Mouse (Mus musculus) forebrain, embryonic 13.5 days (tissue): ENCODE measurements around the gene Ctnna2. TPM values are rescaled to one million over a fixed set of nuclear protein-coding genes. Genes with fewer than 3 reads are reported as not detected.

Experiments
- ATAC-seq: fragments of 200-750 bp; cut with Nextera tagmentation; 2 replicates; pipeline ENCODE4 v1.8.0; 2017
- H3K27ac ChIP-seq: fragments of 300-500 bp; sonication (generic); 2 replicates; pipeline ENCODE4 v1.5.1; 2015; ENCODE audit warnings: inconsistent platforms, mild to moderate bottlenecking, moderate library complexity
- H3K27me3 ChIP-seq: fragments of 300-500 bp; sonication (generic); 2 replicates; pipeline ENCODE4 v1.6.1; 2015; ENCODE audit warnings: mild to moderate bottlenecking, inconsistent platforms
- H3K36me3 ChIP-seq: fragments of 300-500 bp; sonication (generic); 2 replicates; pipeline ENCODE4 v1.6.1; 2015; ENCODE audit warnings: mild to moderate bottlenecking, inconsistent platforms; ENCODE audit not compliant: poor library complexity, severe bottlenecking
- H3K4me1 ChIP-seq: fragments of 300-500 bp; sonication (generic); 2 replicates; pipeline ENCODE4 v1.6.1; 2015; ENCODE audit warnings: inconsistent platforms
- H3K4me2 ChIP-seq: fragments of 300-500 bp; sonication (generic); 2 replicates; pipeline ENCODE4 v1.6.1; 2015; ENCODE audit warnings: inconsistent platforms, mild to moderate bottlenecking, moderate library complexity
- H3K4me3 ChIP-seq: fragments of 300-500 bp; sonication (generic); 2 replicates; pipeline ENCODE4 v1.5.1; 2015; ENCODE audit warnings: mild to moderate bottlenecking, inconsistent platforms
- H3K9ac ChIP-seq: fragments of 300-500 bp; sonication (generic); 2 replicates; pipeline ENCODE4 v1.6.1; 2015; ENCODE audit warnings: mild to moderate bottlenecking, inconsistent platforms
- H3K9me3 ChIP-seq: fragments of 300-500 bp; sonication (generic); replicated peaks from 2 replicates; pipeline ENCODE4 v1.6.1; 2016; ENCODE audit warnings: inconsistent platforms
- WGBS: fragments of 180-500 bp; shearing (Covaris S2); methylation state at CpG from one replicate; pipeline ENCODE4 v1.1.7; 2015; 5-methylcytosine and 5-hydroxymethylcytosine counted together
- polyA plus RNA-seq: library from polyadenylated mRNA; unstranded; fragments of >200 nt; fragmentation: Nextera tagmentation; extraction: Ambion mirVana; gene quantifications from 2 replicates; pipeline ENCODE4 v1.2.1, GENCODE M21; 2015

Ctnna2 gene
- polyA plus RNA-seq, 1 experiment from 2014 or later = 83.4 TPM

DNA sequence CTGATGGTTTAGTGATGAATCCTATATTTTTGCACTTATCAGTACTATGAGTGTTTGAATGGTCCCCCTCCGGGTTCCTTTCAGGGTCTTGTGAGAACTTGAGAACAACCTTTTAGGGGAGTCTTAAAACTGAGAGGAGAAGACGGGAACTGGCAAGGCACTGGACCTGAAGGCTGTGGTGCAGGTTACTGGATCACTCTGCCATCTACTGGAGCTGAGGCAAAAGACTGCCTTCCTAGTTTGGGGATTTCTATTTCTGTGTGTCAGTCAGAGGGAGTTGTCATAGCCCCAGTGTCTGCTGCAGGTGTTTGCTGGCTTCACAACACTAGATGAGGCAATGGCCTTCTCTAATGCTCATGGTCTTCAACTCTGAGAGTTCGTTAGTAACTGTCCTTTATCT, 406.9 kb downstream of the Ctnna2 start:
- Histone ChIP-seq H3K9ac (no peak overlapping the region), H3K36me3 (no peaks in the 10 kb centered on the region)
- peak; percentile 30; the same call in 1 of the 2 replicates for ATAC-seq

DNA sequence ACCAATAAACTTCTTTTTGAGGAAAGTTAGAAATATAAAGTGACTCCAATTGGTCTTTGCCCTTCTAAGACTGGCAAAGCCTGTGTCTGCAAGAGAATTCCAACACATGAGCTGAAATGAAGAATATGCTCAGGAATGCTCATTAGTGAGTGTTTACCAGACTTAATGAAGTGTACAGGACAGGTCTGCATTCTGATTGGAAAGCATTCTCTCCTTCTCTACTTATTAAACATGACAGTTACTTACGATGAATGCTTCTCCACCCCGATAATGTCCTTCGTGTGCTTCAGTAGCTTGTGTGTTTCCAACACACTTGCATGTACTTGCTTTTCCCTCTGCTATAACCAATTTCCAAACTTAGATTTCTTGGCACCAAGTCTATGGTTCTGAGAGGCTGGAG, 409.6 kb downstream of the Ctnna2 start:
- Histone ChIP-seq H3K9me3 (no peaks in the 10 kb centered on the region), H3K4me2 (no peak overlapping the region), H3K4me3 (no peak overlapping the region), H3K9ac (no peak overlapping the region), H3K27me3 (no peaks in the 10 kb centered on the region), H3K4me1 (no peaks in the 10 kb centered on the region), H3K27ac (no peak overlapping the region), H3K36me3 (no peaks in the 10 kb centered on the region)
- ATAC-seq = no peak
- 79% methylated on average over 3 of the region's 3 CpGs for WGBS

More for the DNA sequence above, 406.9 kb downstream of the Ctnna2 start:
- Histone ChIP-seq H3K4me2 (no peak overlapping the region), H3K27ac (no peak overlapping the region), H3K4me1 (no peaks in the 10 kb centered on the region), H3K27me3 (no peaks in the 10 kb centered on the region), H3K4me3 (no peak overlapping the region), H3K9me3 (no peaks in the 10 kb centered on the region)
- whole genome bisulfite sequencing = 33% methylated on average over 3 of the region's 3 CpGs

DNA sequence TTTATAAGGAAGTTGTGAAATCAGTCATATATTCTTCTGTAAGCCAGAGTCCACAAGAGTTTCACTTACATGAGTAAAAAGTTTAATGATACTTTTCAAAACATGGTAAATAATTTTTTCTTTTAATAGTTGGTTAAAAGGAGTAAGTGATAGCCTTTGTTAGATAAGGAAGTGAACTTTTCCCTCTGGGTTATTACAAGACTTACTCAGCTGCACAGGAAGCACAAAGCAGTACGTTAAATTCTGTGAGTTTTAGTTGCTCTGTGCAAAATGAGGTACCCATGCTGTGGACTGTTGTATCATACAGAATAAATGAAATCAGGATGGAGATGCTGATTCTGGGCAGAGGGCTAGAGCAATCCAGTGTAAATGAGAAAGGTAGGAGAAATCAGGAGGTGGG, 423.3 kb downstream of the Ctnna2 start:
- WGBS = 78% methylated on average over 1 of the region's 1 CpGs
- H3K27ac ChIP-seq = no peak overlapping the region
- no peak overlapping the region for H3K4me2 ChIP-seq
- no peak overlapping the region for H3K4me3 ChIP-seq
- H3K36me3 ChIP-seq = no peaks in the 10 kb centered on the region
- ATAC-seq = no peak
- no peak overlapping the region for H3K9ac ChIP-seq
- no peaks in the 10 kb centered on the region for H3K9me3 ChIP-seq
- H3K4me1 ChIP-seq = no peaks in the 10 kb centered on the region
- no peaks in the 10 kb centered on the region for H3K27me3 ChIP-seq

DNA sequence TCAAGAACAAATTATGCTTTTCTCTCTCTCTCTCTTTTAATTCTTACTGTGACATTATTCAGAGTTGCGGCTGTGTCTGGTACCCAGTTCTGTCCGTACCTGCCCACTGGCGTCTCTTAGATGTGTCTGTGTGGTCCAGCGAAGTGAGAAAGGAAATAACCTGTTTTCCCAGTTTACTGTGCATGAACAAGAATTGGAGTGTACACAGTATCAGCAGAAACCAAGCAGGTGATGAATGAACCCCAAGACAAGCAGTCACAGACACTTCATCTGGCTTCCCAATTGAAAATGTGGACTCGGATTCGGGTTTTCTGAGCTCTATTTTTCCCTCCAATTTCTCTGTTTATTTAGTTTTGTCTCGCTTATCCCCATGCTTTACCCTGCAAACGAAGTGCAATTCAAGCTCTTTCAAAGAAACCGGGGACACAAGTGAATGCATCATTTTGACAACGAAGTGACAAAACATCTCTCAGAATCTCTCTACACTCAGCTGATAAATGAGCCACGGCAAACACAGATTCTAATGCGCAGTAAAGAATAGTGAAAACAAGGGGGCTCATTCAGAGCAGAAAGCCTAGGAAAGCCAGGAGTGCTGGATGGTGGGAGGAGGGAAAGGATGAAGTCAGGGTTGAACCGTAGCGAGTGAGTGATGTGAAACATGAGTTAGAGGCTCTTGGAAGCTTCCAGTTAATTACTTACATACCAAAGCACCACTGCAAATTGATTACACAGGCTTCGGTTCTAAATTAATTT, 442.3 kb downstream of the Ctnna2 start:
- H3K36me3 ChIP-seq = no peaks in the 10 kb centered on the region
- no peak overlapping the region for H3K27ac ChIP-seq
- H3K9me3 ChIP-seq = no peaks in the 10 kb centered on the region
- H3K4me1 ChIP-seq = peaks cover 12% of the 10 kb centered on the region
- no peak overlapping the region for H3K4me3 ChIP-seq
- no peak overlapping the region for H3K9ac ChIP-seq
- H3K4me2 ChIP-seq = peak overlapping the region; percentile 42
- ATAC-seq = peak; percentile 43; the same call in 1 of the 2 replicates
- WGBS = 28% methylated on average over 15 of the region's 15 CpGs
- H3K27me3 ChIP-seq = no peaks in the 10 kb centered on the region

DNA sequence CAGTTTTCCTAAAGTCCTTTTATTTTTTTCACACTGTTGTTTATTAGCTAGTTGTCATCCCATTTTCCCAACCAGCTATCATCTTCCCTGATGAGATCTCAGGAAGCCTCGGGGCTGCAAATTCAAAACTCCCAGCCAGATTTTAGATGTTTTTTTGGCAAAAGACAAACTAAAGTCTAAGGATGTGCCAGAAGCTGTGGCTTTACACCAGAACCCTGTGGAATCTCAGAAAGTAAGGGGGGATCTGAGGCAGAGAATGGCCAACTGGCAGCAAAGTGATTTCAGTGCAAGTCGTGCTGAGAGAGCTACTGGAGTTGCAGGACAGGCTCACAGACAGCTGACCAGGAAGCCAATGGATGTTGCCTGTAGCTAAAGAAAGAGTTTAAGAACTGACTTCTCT, 451.9 kb downstream of the Ctnna2 start:
- no peak for ATAC-seq
- WGBS = 81% methylated on average over 2 of the region's 2 CpGs
- no peaks in the 10 kb centered on the region for H3K36me3 ChIP-seq

DNA sequence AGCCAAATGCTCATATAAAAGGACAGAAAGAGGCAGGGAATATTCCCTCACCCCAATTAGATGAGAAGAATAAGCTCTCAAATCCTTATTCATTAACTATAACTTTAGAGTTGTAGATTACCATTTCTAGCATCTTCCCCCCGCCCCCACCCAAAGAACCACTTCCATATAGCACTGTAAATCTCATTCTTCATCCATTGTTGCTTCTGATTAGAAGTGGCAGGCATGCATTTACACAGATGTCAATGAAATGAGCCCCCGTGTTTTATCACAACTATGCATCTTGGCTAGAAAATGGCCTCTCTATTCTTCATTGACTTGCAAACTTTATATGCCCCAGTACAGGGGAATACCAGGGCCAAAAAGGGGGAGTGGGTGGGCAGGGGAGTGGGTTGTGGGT, 457.7 kb downstream of the Ctnna2 start:
- Histone ChIP-seq H3K9me3 (no peaks in the 10 kb centered on the region), H3K27me3 (no peaks in the 10 kb centered on the region), H3K4me1 (no peaks in the 10 kb centered on the region), H3K4me3 (no peak overlapping the region), H3K36me3 (no peaks in the 10 kb centered on the region), H3K4me2 (no peak overlapping the region), H3K9ac (no peak overlapping the region), H3K27ac (no peak overlapping the region)
- no peak for ATAC-seq
- WGBS = 72% methylated on average over 2 of the region's 2 CpGs

More for the DNA sequence above, 451.9 kb downstream of the Ctnna2 start:
- Histone ChIP-seq H3K4me1 (no peaks in the 10 kb centered on the region), H3K27me3 (no peaks in the 10 kb centered on the region), H3K4me2 (no peak overlapping the region), H3K4me3 (no peak overlapping the region), H3K9me3 (no peaks in the 10 kb centered on the region), H3K27ac (no peak overlapping the region), H3K9ac (no peak overlapping the region)

DNA sequence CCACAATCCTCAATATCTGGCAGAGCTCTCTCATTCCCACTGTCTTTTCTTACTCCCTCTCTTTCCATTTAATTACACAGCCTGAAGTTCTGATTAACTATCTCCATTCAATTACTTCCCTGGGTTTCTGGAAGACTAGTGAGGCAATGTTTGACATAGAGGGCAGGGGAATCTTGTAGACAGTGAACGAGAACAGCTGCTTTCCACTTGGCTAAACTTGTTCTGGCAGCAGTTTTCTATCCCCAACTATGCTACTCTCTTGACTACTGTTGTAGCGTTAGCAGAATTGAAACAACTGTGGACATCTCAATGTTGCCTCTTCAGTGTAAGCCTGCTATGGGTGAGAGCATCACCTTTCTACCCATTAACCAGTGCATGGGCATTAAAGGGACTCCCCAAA, 463.0 kb downstream of the Ctnna2 start:
- Histone ChIP-seq H3K9ac (no peak overlapping the region), H3K9me3 (no peaks in the 10 kb centered on the region), H3K36me3 (no peaks in the 10 kb centered on the region), H3K27ac (no peak overlapping the region), H3K4me1 (peaks cover 11% of the 10 kb centered on the region), H3K27me3 (no peaks in the 10 kb centered on the region), H3K4me2 (no peak overlapping the region), H3K4me3 (no peak overlapping the region)
- 65% methylated on average over 2 of the region's 2 CpGs for WGBS
- no peak for ATAC-seq

DNA sequence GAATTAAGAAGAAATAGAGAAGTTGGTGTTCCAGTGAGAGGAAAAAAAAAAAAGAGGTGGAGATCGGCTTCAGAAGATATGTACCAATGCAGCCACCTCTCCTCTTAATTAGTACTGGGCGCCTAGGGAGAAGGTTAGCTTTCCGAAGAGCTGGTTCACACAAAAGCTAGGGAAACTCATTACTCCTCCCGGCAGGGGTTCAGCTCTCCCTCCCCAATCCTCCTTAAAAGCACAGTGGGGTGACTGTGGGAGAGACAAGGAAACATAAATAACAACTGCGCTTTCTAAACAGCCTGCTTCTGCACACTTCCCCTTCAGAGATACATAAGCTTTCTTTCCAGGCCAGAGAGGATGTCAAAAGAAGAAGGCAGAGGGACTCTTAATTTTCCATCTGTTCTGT, 467.7 kb downstream of the Ctnna2 start:
- Histone ChIP-seq H3K4me1 (peaks cover 19% of the 10 kb centered on the region), H3K4me2 (no peak overlapping the region), H3K27me3 (no peaks in the 10 kb centered on the region), H3K27ac (no peak overlapping the region), H3K9ac (no peak overlapping the region), H3K4me3 (no peak overlapping the region), H3K9me3 (no peaks in the 10 kb centered on the region), H3K36me3 (no peaks in the 10 kb centered on the region)
- peak; percentile 48; the same call in 1 of the 2 replicates for ATAC-seq
- WGBS = 1% methylated on average over 5 of the region's 5 CpGs

DNA sequence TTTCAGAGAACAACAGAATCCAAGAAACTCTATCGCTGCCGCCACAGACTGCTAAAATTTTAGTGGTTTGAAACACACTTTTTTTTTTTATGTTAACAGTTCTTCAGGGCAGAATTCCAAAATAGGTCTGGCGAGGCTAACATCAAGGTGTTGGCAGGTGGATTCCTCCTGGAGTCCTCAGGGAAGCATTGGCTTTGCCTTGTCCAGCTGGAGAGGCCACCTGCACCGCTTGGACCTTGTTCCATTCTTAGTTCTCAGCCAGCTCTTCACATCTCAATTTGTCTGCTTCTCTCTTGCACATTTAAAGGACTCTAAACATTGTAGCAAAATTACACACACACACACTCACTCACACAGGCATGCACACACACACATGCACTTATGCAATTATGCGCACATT, 487.8 kb downstream of the Ctnna2 start:
- ATAC-seq = no peak
- no peaks in the 10 kb centered on the region for H3K9me3 ChIP-seq
- H3K36me3 ChIP-seq = no peaks in the 10 kb centered on the region
- H3K4me2 ChIP-seq = no peak overlapping the region
- H3K27ac ChIP-seq = no peak overlapping the region
- H3K4me3 ChIP-seq = no peak overlapping the region
- no peaks in the 10 kb centered on the region for H3K4me1 ChIP-seq
- H3K9ac ChIP-seq = no peak overlapping the region
- H3K27me3 ChIP-seq = no peaks in the 10 kb centered on the region
- 89% methylated on average over 5 of the region's 5 CpGs for WGBS

DNA sequence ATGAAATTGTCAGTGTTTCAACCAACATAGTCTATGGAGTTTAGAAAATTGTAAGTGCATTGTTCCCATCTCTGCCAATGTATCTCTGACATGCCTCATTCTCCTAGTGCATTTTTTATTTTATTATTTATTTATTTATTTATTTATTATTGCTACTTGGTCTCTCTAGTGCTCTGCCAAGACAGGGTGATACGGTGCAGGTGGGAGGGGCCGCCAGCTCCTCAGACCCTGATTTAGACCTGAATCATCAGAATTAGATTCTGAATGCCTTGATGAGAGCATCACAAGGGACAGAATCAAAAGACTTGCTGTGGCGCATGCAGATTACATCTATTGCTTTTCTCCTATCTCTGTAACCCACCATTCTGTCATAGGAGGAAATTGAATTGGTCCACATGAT, 492.8 kb downstream of the Ctnna2 start:
- no peak overlapping the region for H3K27ac ChIP-seq
- no peaks in the 10 kb centered on the region for H3K36me3 ChIP-seq
- no peaks in the 10 kb centered on the region for H3K4me1 ChIP-seq
- no peak overlapping the region for H3K4me3 ChIP-seq
- H3K9ac ChIP-seq = no peak overlapping the region
- peaks cover 2% of the 10 kb centered on the region; the same call in 1 of the 2 replicates for H3K9me3 ChIP-seq
- no peak overlapping the region for H3K4me2 ChIP-seq
- H3K27me3 ChIP-seq = no peaks in the 10 kb centered on the region
- WGBS = 93% methylated on average over 3 of the region's 3 CpGs
- no peak for ATAC-seq

DNA sequence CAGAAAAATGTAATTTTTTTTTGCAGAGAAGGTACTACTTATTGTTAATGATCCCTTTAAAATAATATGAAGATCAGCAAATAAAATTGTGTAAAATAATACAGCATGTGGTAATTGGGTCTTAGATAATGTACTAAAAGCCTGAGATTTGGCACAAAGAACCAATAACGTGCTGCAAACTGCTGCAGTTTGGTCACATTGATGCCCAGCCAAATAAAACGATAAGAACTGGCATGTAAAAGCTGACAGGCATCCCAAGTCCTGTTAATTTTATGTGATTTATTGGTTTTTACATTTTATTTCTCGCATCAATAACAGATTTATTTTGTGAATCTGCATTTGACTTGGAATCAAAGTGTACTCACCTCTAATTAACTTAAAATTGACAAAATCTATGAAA, 497.4 kb downstream of the Ctnna2 start:
- WGBS = 81% methylated on average over 3 of the region's 3 CpGs
- no peak overlapping the region for H3K4me3 ChIP-seq
- H3K36me3 ChIP-seq = no peaks in the 10 kb centered on the region
- no peak overlapping the region for H3K27ac ChIP-seq
- H3K4me1 ChIP-seq = no peaks in the 10 kb centered on the region
- no peaks in the 10 kb centered on the region for H3K27me3 ChIP-seq
- no peak overlapping the region for H3K9ac ChIP-seq
- H3K9me3 ChIP-seq = peaks cover 2% of the 10 kb centered on the region; the same call in 1 of the 2 replicates
- ATAC-seq = no peak
- no peak overlapping the region for H3K4me2 ChIP-seq

DNA sequence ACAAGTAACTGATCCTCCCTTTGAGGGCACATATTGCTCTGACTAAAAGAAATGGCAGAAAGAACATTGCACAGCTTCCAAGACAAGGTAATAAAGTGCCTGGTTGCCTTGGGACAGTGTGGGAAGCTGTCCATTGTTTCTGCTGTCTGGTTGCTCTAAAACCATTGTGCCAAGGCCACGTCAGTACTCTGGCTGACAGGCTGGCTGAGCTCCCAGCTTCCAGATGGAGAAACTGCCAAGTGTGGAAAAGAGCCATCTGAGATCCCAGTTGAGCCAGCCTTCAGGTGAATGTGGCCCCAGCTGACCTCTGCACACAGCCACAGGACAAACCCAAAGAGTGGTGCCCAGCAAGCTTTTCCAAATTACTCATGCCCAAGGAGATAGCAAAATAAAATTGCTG, 504.1 kb downstream of the Ctnna2 start:
- Histone ChIP-seq H3K9ac (no peak overlapping the region), H3K27ac (no peak overlapping the region), H3K4me3 (no peak overlapping the region), H3K4me2 (no peak overlapping the region), H3K9me3 (no peaks in the 10 kb centered on the region), H3K27me3 (no peaks in the 10 kb centered on the region), H3K4me1 (peaks cover 8% of the 10 kb centered on the region; the same call in 1 of the 2 replicates), H3K36me3 (no peaks in the 10 kb centered on the region)
- 22% methylated on average over 1 of the region's 1 CpGs for WGBS
- peak; percentile 88 for ATAC-seq

DNA sequence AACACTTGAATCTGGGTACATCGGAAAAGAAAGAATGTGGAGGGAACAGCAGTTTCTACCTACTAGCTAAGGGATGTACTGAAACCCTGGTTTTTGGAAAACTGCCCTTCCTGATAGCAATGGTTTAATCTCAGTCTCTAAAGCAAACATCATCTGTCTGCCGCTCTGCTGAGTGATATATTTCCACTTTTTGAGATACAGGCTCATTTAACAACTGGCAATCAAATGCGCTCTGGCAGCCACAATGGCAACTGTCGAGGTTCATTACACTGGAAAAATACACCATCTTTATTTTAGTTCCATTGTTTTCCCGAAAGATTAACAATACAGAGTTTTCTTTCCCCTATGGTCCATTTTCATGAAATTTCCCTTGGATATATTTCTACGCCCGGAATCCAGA, 506.2 kb downstream of the Ctnna2 start:
- WGBS = 85% methylated on average over 7 of the region's 7 CpGs
- Histone ChIP-seq H3K4me2 (no peak overlapping the region), H3K27me3 (no peaks in the 10 kb centered on the region), H3K27ac (no peak overlapping the region), H3K9me3 (no peaks in the 10 kb centered on the region), H3K36me3 (no peaks in the 10 kb centered on the region), H3K4me3 (no peak overlapping the region), H3K4me1 (peaks cover 8% of the 10 kb centered on the region; the same call in 1 of the 2 replicates), H3K9ac (no peak overlapping the region)
- ATAC-seq = no peak
